Mouse (Mus musculus) forebrain, embryonic 16.5 days (tissue): Measurements from ENCODE around the gene Trak1. TPM values are rescaled to one million over a fixed set of nuclear protein-coding genes. Genes with fewer than 3 reads are reported as not detected.

Experiments
- ATAC-seq: fragments of 200-750 bp; cut with Nextera tagmentation; 2 replicates; pipeline ENCODE4 v1.8.0; 2017; ENCODE audit warnings: mild to moderate bottlenecking, moderate library complexity
- H3K27ac ChIP-seq: fragments of 300-500 bp; sonication (generic); 2 replicates; pipeline ENCODE4 v1.5.1; 2014; ENCODE audit warnings: low read length, control low read depth
- H3K27me3 ChIP-seq: fragments of 300-500 bp; sonication (generic); replicated peaks from 2 replicates; pipeline ENCODE4 v1.6.1; 2014; ENCODE audit warnings: low read length; ENCODE audit not compliant: control insufficient read depth, insufficient read depth
- H3K36me3 ChIP-seq: fragments of 300-500 bp; sonication (generic); 2 replicates; pipeline ENCODE4 v1.6.1; 2014; ENCODE audit not compliant: control insufficient read depth, insufficient read depth
- H3K4me1 ChIP-seq: fragments of 300-500 bp; sonication (generic); replicated peaks from 2 replicates; pipeline ENCODE4 v1.6.1; 2014; ENCODE audit warnings: low read length; ENCODE audit not compliant: control insufficient read depth, insufficient read depth
- H3K4me2 ChIP-seq: fragments of 300-500 bp; sonication (generic); 2 replicates; pipeline ENCODE4 v1.6.1; 2014; ENCODE audit warnings: mild to moderate bottlenecking, low read length, control low read depth
- H3K4me3 ChIP-seq: fragments of 300-500 bp; sonication (generic); replicated peaks from 2 replicates; pipeline ENCODE4 v1.5.1; 2014; ENCODE audit warnings: mild to moderate bottlenecking, low read length, control low read depth
- H3K9ac ChIP-seq: fragments of 300-500 bp; sonication (generic); replicated peaks from 2 replicates; pipeline ENCODE4 v1.6.1; 2014; ENCODE audit warnings: low read depth, low read length, control low read depth
- H3K9me3 ChIP-seq: fragments of 300-500 bp; sonication (generic); 2 replicates; pipeline ENCODE4 v1.6.1; 2016; ENCODE audit warnings: low read length; ENCODE audit not compliant: control insufficient read depth
- WGBS: fragments of 180-500 bp; shearing (Covaris S2); extraction: QIAGEN DNeasy Blood & Tissue Kit; methylation state at CpG from one replicate; pipeline ENCODE4 v1.1.7; 2014; 5-methylcytosine and 5-hydroxymethylcytosine counted together
- polyA plus RNA-seq: library from polyadenylated mRNA; unstranded; fragments of >200 nt; fragmentation: Nextera tagmentation; extraction: Ambion mirVana; gene quantifications from 2 replicates; pipeline ENCODE4 v1.2.1, GENCODE M21; 2015

The Trak1 gene
- polyA plus RNA-seq, 1 experiment from 2014 or later: 85.1 TPM

GRCm38 (mm10) chr9:121474771-121475170 is 177.5 kb downstream of the Trak1 start:
- no peak overlapping the region for H3K4me3 ChIP-seq
- H3K4me1 ChIP-seq: peaks cover 12% of the 10 kb centered on the region
- no peak overlapping the region for H3K9ac ChIP-seq
- no peaks in the 10 kb centered on the region for H3K27me3 ChIP-seq
- no peak for ATAC-seq
- WGBS: 86% methylated on average over 5 of the region's 5 CpGs
- no peaks in the 10 kb centered on the region for H3K36me3 ChIP-seq
- H3K9me3 ChIP-seq: no peaks in the 10 kb centered on the region
- H3K4me2 ChIP-seq: no peak overlapping the region
- no peak overlapping the region for H3K27ac ChIP-seq

- Histone ChIP-seq H3K4me2 (no peak overlapping the region), H3K9me3 (no peaks in the 10 kb centered on the region), H3K36me3 (no peaks in the 10 kb centered on the region), H3K4me3 (no peak overlapping the region), H3K4me1 (peaks cover 12% of the 10 kb centered on the region), H3K9ac (no peak overlapping the region), H3K27me3 (no peaks in the 10 kb centered on the region), H3K27ac (peak overlapping the region; percentile 12; the same call in 1 of the 2 replicates)
- WGBS: 76% methylated on average over 16 of the region's 16 CpGs
- ATAC-seq: no peak
These were observed 178.5 kb downstream of the Trak1 start for GRCm38 (mm10) chr9:121475488-121476452.

GRCm38 (mm10) chr9:121477305-121477911 is 180.1 kb downstream of the Trak1 start:
- H3K9me3 ChIP-seq: no peaks in the 10 kb centered on the region
- ATAC-seq: peak; percentile 60
- H3K4me2 ChIP-seq: peak overlapping the region; percentile 36
- peaks cover 12% of the 10 kb centered on the region for H3K4me1 ChIP-seq
- H3K27ac ChIP-seq: peak overlapping the region; percentile 52
- no peak overlapping the region for H3K4me3 ChIP-seq
- WGBS: 8% methylated on average over 15 of the region's 15 CpGs
- H3K9ac ChIP-seq: no peak overlapping the region
- no peaks in the 10 kb centered on the region for H3K36me3 ChIP-seq
- H3K27me3 ChIP-seq: no peaks in the 10 kb centered on the region

GRCm38 (mm10) chr9:121479453-121479852 is 182.2 kb downstream of the Trak1 start:
- Histone ChIP-seq H3K27ac (no peak overlapping the region), H3K9ac (no peak overlapping the region), H3K36me3 (no peaks in the 10 kb centered on the region), H3K4me1 (peaks cover 17% of the 10 kb centered on the region), H3K4me3 (no peak overlapping the region), H3K4me2 (no peak overlapping the region), H3K9me3 (no peaks in the 10 kb centered on the region), H3K27me3 (no peaks in the 10 kb centered on the region)
- peak; percentile 54 for ATAC-seq
- WGBS: 23% methylated on average over 5 of the region's 5 CpGs

- WGBS: 72% methylated on average over 7 of the region's 7 CpGs
- no peaks in the 10 kb centered on the region for H3K36me3 ChIP-seq
- no peak overlapping the region for H3K4me3 ChIP-seq
- no peak overlapping the region for H3K27ac ChIP-seq
- H3K9ac ChIP-seq: no peak overlapping the region
- ATAC-seq: no peak
- no peak overlapping the region for H3K4me2 ChIP-seq
- no peaks in the 10 kb centered on the region for H3K9me3 ChIP-seq
- H3K4me1 ChIP-seq: peaks cover 5% of the 10 kb centered on the region
- H3K27me3 ChIP-seq: no peaks in the 10 kb centered on the region
These were observed 189.9 kb downstream of the Trak1 start for GRCm38 (mm10) chr9:121487216-121487615.

- no peak for ATAC-seq
- no peaks in the 10 kb centered on the region for H3K36me3 ChIP-seq
- H3K27ac ChIP-seq: no peak overlapping the region
- H3K9me3 ChIP-seq: no peaks in the 10 kb centered on the region
- H3K4me2 ChIP-seq: no peak overlapping the region
- no peak overlapping the region for H3K9ac ChIP-seq
- no peak overlapping the region for H3K4me3 ChIP-seq
- H3K27me3 ChIP-seq: peaks cover 33% of the 10 kb centered on the region
- peaks cover 22% of the 10 kb centered on the region for H3K4me1 ChIP-seq
- WGBS: 55% methylated on average over 11 of the region's 11 CpGs
These were observed 194.4 kb downstream of the Trak1 start for GRCm38 (mm10) chr9:121491592-121492240.

GRCm38 (mm10) chr9:121494006-121494767 is 196.9 kb downstream of the Trak1 start:
- peaks cover 38% of the 10 kb centered on the region for H3K27me3 ChIP-seq
- peak overlapping the region; percentile 61 for H3K9ac ChIP-seq
- H3K27ac ChIP-seq: no peak overlapping the region
- H3K36me3 ChIP-seq: no peaks in the 10 kb centered on the region
- WGBS: 3% methylated on average over 48 of the region's 48 CpGs
- ATAC-seq: no peak
- peak overlapping the region; percentile 46 for H3K4me3 ChIP-seq
- peak overlapping the region; percentile 70 for H3K4me2 ChIP-seq
- no peaks in the 10 kb centered on the region for H3K9me3 ChIP-seq
- peaks cover 22% of the 10 kb centered on the region for H3K4me1 ChIP-seq

GRCm38 (mm10) chr9:121495529-121495928 is 198.2 kb downstream of the Trak1 start, which contains the start of gene Cck:
Gene Cck, minus strand, starts transcription at chr9:121495694.
- no peak for ATAC-seq
- WGBS: 4% methylated on average over 12 of the region's 12 CpGs
- peaks cover 38% of the 10 kb centered on the region for H3K27me3 ChIP-seq

More at GRCm38 (mm10) chr9:121495529-121495928, 198.2 kb downstream of the Trak1 start, which contains the start of gene Cck:
- Histone ChIP-seq H3K9me3 (no peaks in the 10 kb centered on the region), H3K4me3 (peak within 1 kb of the TSS; percentile 46), H3K36me3 (no peaks in the 10 kb centered on the region), H3K4me2 (peak within 1 kb of the TSS; percentile 70), H3K4me1 (peaks cover 22% of the 10 kb centered on the region), H3K9ac (peak within 1 kb of the TSS; percentile 61), H3K27ac (0 out of 2 replicates have a peak within 1 kb of the TSS, but pooled peaks have one; percentile 14)
